In genomic region chr9:106195693-106196092, GRCm38 (mm10) we compare ENCODE assay signal across 15 mouse cellular contexts. TPM values are rescaled to one million over a fixed set of nuclear protein-coding genes. Genes with fewer than 3 reads are reported as not detected.
DNase-seq lines count a peak whose midpoint lies in the region; ATAC-seq and TF ChIP-seq lines count a peak whose summit lies in the region.
"Had no signal": no experiment of that assay in that cellular context is flagged by ENCODE, and none has a peak within 500 bp of the region (broad histone marks: within the 10 kb centered on the region; RNA-seq: fewer than 3 reads in every experiment).

No protein-coding gene starts in this region.

- TF ChIP-seq EP300 in stomach, postnatal 0 days (optimal IDR thresholded peaks at IDR 0.05) = no peak

- peak overlapping the region; percentile 13; the same call in 1 of the 2 replicates for H3K27ac ChIP-seq in hindbrain, embryonic 12.5 days
- no peak overlapping the region for H3K27ac ChIP-seq in hindbrain, embryonic 10.5 days
- peak overlapping the region; percentile 67 for H3K27ac ChIP-seq in hindbrain, embryonic 15.5 days (replicated peaks)
- H3K27ac ChIP-seq in stomach, postnatal 0 days (replicated peaks) = no peak overlapping the region

- WGBS in hindbrain, embryonic 12.5 days = 81% methylated on average over 8 of the region's 8 CpGs
- 94% methylated on average over 8 of the region's 8 CpGs for WGBS in hindbrain, embryonic 10.5 days
- WGBS in hindbrain, embryonic 15.5 days = 68% methylated on average over 8 of the region's 8 CpGs
- 79% methylated on average over 8 of the region's 8 CpGs for WGBS in stomach, postnatal 0 days

- H3K4me3 ChIP-seq in hindbrain, embryonic 12.5 days = no peak overlapping the region
- no peak overlapping the region for H3K4me3 ChIP-seq in hindbrain, embryonic 10.5 days
- H3K4me3 ChIP-seq in hindbrain, embryonic 15.5 days = no peak overlapping the region
- H3K4me3 ChIP-seq in stomach, postnatal 0 days (ENCODE audit: low read depth, low read length) = no peak overlapping the region
- H3K4me3 ChIP-seq: erythroblast, embryonic 14.5 days had no signal

- H3K4me1 ChIP-seq in hindbrain, embryonic 12.5 days = peaks cover 22% of the 10 kb centered on the region
- H3K4me1 ChIP-seq in hindbrain, embryonic 10.5 days (replicated peaks) = peaks cover 33% of the 10 kb centered on the region
- peaks cover 24% of the 10 kb centered on the region for H3K4me1 ChIP-seq in hindbrain, embryonic 15.5 days (replicated peaks)
- no peaks in the 10 kb centered on the region for H3K4me1 ChIP-seq in stomach, postnatal 0 days (replicated peaks; ENCODE audit: control insufficient read depth, insufficient read depth)

- no peak overlapping the region for H3K4me2 ChIP-seq in hindbrain, embryonic 12.5 days (replicated peaks)
- H3K4me2 ChIP-seq in hindbrain, embryonic 15.5 days = 0 out of 2 replicates have a peak overlapping the region, but pooled peaks have one; percentile 8
- H3K4me2 ChIP-seq in stomach, postnatal 0 days (replicated peaks; ENCODE audit: low read depth) = no peak overlapping the region

- TF ChIP-seq CTCF in stomach, postnatal 0 days (IDR thresholded peaks at IDR 0.05; ENCODE audit: low read depth) = no peak

- 0 out of 2 replicates have a peak, but pooled peaks have one; percentile 17 for ATAC-seq in hindbrain, embryonic 12.5 days (ENCODE audit: low FRiP score)
- ATAC-seq in hindbrain, embryonic 15.5 days (ENCODE audit: low FRiP score, low read depth) = peak; percentile 66
- ATAC-seq in stomach, postnatal 0 days (ENCODE audit: low FRiP score, low TSS enrichment) = no peak
- ATAC-seq in megakaryocyte-erythroid progenitor cell, adult 5-6 weeks (replicated peaks; ENCODE audit: low FRiP score, low TSS enrichment, poor library complexity, severe bottlenecking) = no peak

- 0 out of 2 replicates have a peak, but pooled peaks cover 4% of the 10 kb centered on the region for H3K27me3 ChIP-seq in hindbrain, embryonic 12.5 days
- H3K27me3 ChIP-seq in hindbrain, embryonic 10.5 days (ENCODE audit: insufficient read depth, poor library complexity, severe bottlenecking) = peaks cover 12% of the 10 kb centered on the region
- H3K27me3 ChIP-seq in hindbrain, embryonic 15.5 days = 0 out of 2 replicates have a peak, but pooled peaks cover 3% of the 10 kb centered on the region
- H3K27me3 ChIP-seq in stomach, postnatal 0 days (ENCODE audit: control insufficient read depth, insufficient read depth, low read length) = no peaks in the 10 kb centered on the region

- H3K9me3 ChIP-seq in hindbrain, embryonic 12.5 days (replicated peaks) = no peaks in the 10 kb centered on the region
- H3K9me3 ChIP-seq in hindbrain, embryonic 10.5 days = no peaks in the 10 kb centered on the region
- no peaks in the 10 kb centered on the region for H3K9me3 ChIP-seq in hindbrain, embryonic 15.5 days
- H3K9me3 ChIP-seq in stomach, postnatal 0 days (ENCODE audit: control insufficient read depth, low read length) = no peaks in the 10 kb centered on the region

- H3K9ac ChIP-seq in hindbrain, embryonic 12.5 days = no peak overlapping the region
- H3K9ac ChIP-seq in hindbrain, embryonic 15.5 days = no peak overlapping the region
- H3K9ac ChIP-seq in stomach, postnatal 0 days (ENCODE audit: low read length) = no peak overlapping the region

- H3K36me3 ChIP-seq in hindbrain, embryonic 12.5 days = peaks cover 25% of the 10 kb centered on the region
- H3K36me3 ChIP-seq in hindbrain, embryonic 10.5 days = peaks cover 58% of the 10 kb centered on the region
- H3K36me3 ChIP-seq in hindbrain, embryonic 15.5 days = peaks cover 22% of the 10 kb centered on the region
- 0 out of 2 replicates have a peak, but pooled peaks cover 8% of the 10 kb centered on the region for H3K36me3 ChIP-seq in stomach, postnatal 0 days (ENCODE audit: control insufficient read depth, insufficient read depth, low read length)

- no peak for DNase-seq in hindbrain, embryonic 10.5 days (ENCODE audit: low spot score)
- DNase-seq in retina, postnatal 1 day = peak; percentile 48
- no peak for DNase-seq in retina, embryonic 14.5 days (ENCODE audit: low spot score)
- no peak for DNase-seq in stomach, postnatal 0 days (ENCODE audit: low spot score)
- no peak for DNase-seq in urinary bladder, postnatal 36 days (ENCODE audit: low spot score in 2 of 2)
- DNase-seq: kidney, adult 8-10 months; liver; thymus, postnatal 14 days had no signal

RNA-seq across cellular contexts. Expression of gene Ppm1m, which starts 3.9 kb away (rescaled TPM):
- polyA plus RNA-seq in hindbrain, embryonic 12.5 days (2016; fragmentation: Nextera tagmentation; extraction: Ambion mirVana) = 32.3 and 37.0 TPM in 2 replicates
- 47.3 and 48.6 TPM in 2 replicates for polyA plus RNA-seq in hindbrain, embryonic 10.5 days (2016; fragmentation: Nextera tagmentation; extraction: Ambion mirVana)
- polyA plus RNA-seq in hindbrain, embryonic 15.5 days (2015; fragmentation: Nextera tagmentation; extraction: Ambion mirVana) = 17.6 and 21.2 TPM in 2 replicates
- 15.2 and 16.5 TPM in 2 replicates for polyA plus RNA-seq in stomach, postnatal 0 days (2015; fragmentation: Nextera tagmentation; extraction: Ambion mirVana)
- total RNA-seq in megakaryocyte-erythroid progenitor cell, adult 5-6 weeks (2014; fragmentation: Nextera tagmentation) = 15.4 and 21.4 TPM in 2 replicates
- 3.5 and 6.8 TPM in 2 replicates for total RNA-seq in megakaryocyte-erythroid progenitor cell, adult 5-6 weeks (2017)

RNA-seq across cellular contexts. Expression of gene Twf2, which starts 7.2 kb away (rescaled TPM):
- 60.2 and 62.1 TPM in 2 replicates for polyA plus RNA-seq in hindbrain, embryonic 12.5 days (2016; fragmentation: Nextera tagmentation; extraction: Ambion mirVana)
- 65.9 and 71.3 TPM in 2 replicates for polyA plus RNA-seq in hindbrain, embryonic 10.5 days (2016; fragmentation: Nextera tagmentation; extraction: Ambion mirVana)
- polyA plus RNA-seq in hindbrain, embryonic 15.5 days (2015; fragmentation: Nextera tagmentation; extraction: Ambion mirVana) = 50.5 and 52.0 TPM in 2 replicates
- polyA plus RNA-seq in stomach, postnatal 0 days (2015; fragmentation: Nextera tagmentation; extraction: Ambion mirVana) = 27.1 and 27.7 TPM in 2 replicates
- 11.4 and 15.5 TPM in 2 replicates for total RNA-seq in megakaryocyte-erythroid progenitor cell, adult 5-6 weeks (2014; fragmentation: Nextera tagmentation)
- 13.7 and 19.8 TPM in 2 replicates for total RNA-seq in megakaryocyte-erythroid progenitor cell, adult 5-6 weeks (2017)

RNA-seq across cellular contexts. Expression of gene Wdr82, which starts 25.0 kb away (rescaled TPM):
- 34.1 and 38.9 TPM in 2 replicates for polyA plus RNA-seq in hindbrain, embryonic 12.5 days (2016; fragmentation: Nextera tagmentation; extraction: Ambion mirVana)
- 25.8 and 29.9 TPM in 2 replicates for polyA plus RNA-seq in hindbrain, embryonic 10.5 days (2016; fragmentation: Nextera tagmentation; extraction: Ambion mirVana)
- 35.9 and 36.6 TPM in 2 replicates for polyA plus RNA-seq in hindbrain, embryonic 15.5 days (2015; fragmentation: Nextera tagmentation; extraction: Ambion mirVana)
- 9.1 and 10.3 TPM in 2 replicates for polyA plus RNA-seq in stomach, postnatal 0 days (2015; fragmentation: Nextera tagmentation; extraction: Ambion mirVana)
- total RNA-seq in megakaryocyte-erythroid progenitor cell, adult 5-6 weeks (2014; fragmentation: Nextera tagmentation) = 65.2 and 70.8 TPM in 2 replicates
- total RNA-seq in megakaryocyte-erythroid progenitor cell, adult 5-6 weeks (2017) = 88.0 and 89.2 TPM in 2 replicates

RNA-seq across cellular contexts. Expression of gene Tlr9, which starts 26.7 kb away (rescaled TPM):
- 0.05 and 0.07 TPM in 2 replicates for polyA plus RNA-seq in hindbrain, embryonic 12.5 days (2016; fragmentation: Nextera tagmentation; extraction: Ambion mirVana)
- polyA plus RNA-seq in hindbrain, embryonic 10.5 days (2016; fragmentation: Nextera tagmentation; extraction: Ambion mirVana) = not detected in 2 replicates
- polyA plus RNA-seq in hindbrain, embryonic 15.5 days (2015; fragmentation: Nextera tagmentation; extraction: Ambion mirVana) = 0.09 and 0.10 TPM in 2 replicates
- 0.05 and 0.07 TPM in 2 replicates for polyA plus RNA-seq in stomach, postnatal 0 days (2015; fragmentation: Nextera tagmentation; extraction: Ambion mirVana)
- total RNA-seq in megakaryocyte-erythroid progenitor cell, adult 5-6 weeks (2014; fragmentation: Nextera tagmentation) = not detected in 2 replicates
- total RNA-seq in megakaryocyte-erythroid progenitor cell, adult 5-6 weeks (2017) = not detected in 2 replicates
- total RNA-seq: MEL had no signal
- polyA plus RNA-seq: C2C12; lung, embryonic 16.5 days had no signal

RNA-seq across cellular contexts. Expression of gene Glyctk, which starts 37.8 kb away (rescaled TPM):
- 5.1 and 5.6 TPM in 2 replicates for polyA plus RNA-seq in hindbrain, embryonic 12.5 days (2016; fragmentation: Nextera tagmentation; extraction: Ambion mirVana)
- 2.9 and 4.5 TPM in 2 replicates for polyA plus RNA-seq in hindbrain, embryonic 10.5 days (2016; fragmentation: Nextera tagmentation; extraction: Ambion mirVana)
- polyA plus RNA-seq in hindbrain, embryonic 15.5 days (2015; fragmentation: Nextera tagmentation; extraction: Ambion mirVana) = 2.8 TPM in 2 replicates
- polyA plus RNA-seq in stomach, postnatal 0 days (2015; fragmentation: Nextera tagmentation; extraction: Ambion mirVana) = 0.70 and 0.75 TPM in 2 replicates
- 0.90 and 1.6 TPM in 2 replicates for total RNA-seq in megakaryocyte-erythroid progenitor cell, adult 5-6 weeks (2014; fragmentation: Nextera tagmentation)
- 1.5 and 3.0 TPM in 2 replicates for total RNA-seq in megakaryocyte-erythroid progenitor cell, adult 5-6 weeks (2017)

Comparison
In these comparisons a context has a peak if more than half of its experiments do, and no peak if none do; other contexts are left out.
1. H3K27ac ChIP-seq: peak in hindbrain, embryonic 12.5 days (single experiment) and hindbrain, embryonic 15.5 days (single experiment); none in hindbrain, embryonic 10.5 days (single experiment) and stomach, postnatal 0 days (single experiment).
2. ATAC-seq: peak in hindbrain, embryonic 12.5 days (single experiment) and hindbrain, embryonic 15.5 days (single experiment); none in stomach, postnatal 0 days (single experiment) and megakaryocyte-erythroid progenitor cell, adult 5-6 weeks (single experiment).